Mouse (Mus musculus): ENCODE data around the gene G430095P16Rik. TPM values are rescaled to one million over a fixed set of nuclear protein-coding genes. Genes with fewer than 3 reads are reported as not detected.

The G430095P16Rik gene
- total RNA-seq, 2 experiments from 2014 or later: 0.54 to 0.67 TPM

GRCm38 (mm10) chr8:84770100-84770953 is 47.5 kb downstream of the G430095P16Rik start:
- no peak for DNase-seq

- DNase-seq: no peak
These were observed 48.3 kb downstream of the G430095P16Rik start for GRCm38 (mm10) chr8:84771000-84771687.

GRCm38 (mm10) chr8:84771941-84772378 is 49.2 kb downstream of the G430095P16Rik start:
- no peak for DNase-seq

- no peak for DNase-seq
These were observed 49.8 kb downstream of the G430095P16Rik start for GRCm38 (mm10) chr8:84772628-84773027.

GRCm38 (mm10) chr8:84773304-84773703 is 50.5 kb downstream of the G430095P16Rik start:
- peak; percentile 56 for DNase-seq

GRCm38 (mm10) chr8:84773833-84774232 is 51.0 kb downstream of the G430095P16Rik start:
- peak; percentile 87 for DNase-seq

- peak; percentile 80 for DNase-seq
These were observed 51.7 kb downstream of the G430095P16Rik start for GRCm38 (mm10) chr8:84774473-84774911.

GRCm38 (mm10) chr8:84775105-84775591 is 52.3 kb downstream of the G430095P16Rik start:
- peak; percentile 53 for DNase-seq

- no peak for DNase-seq
These were observed 52.9 kb downstream of the G430095P16Rik start for GRCm38 (mm10) chr8:84775621-84776113.

Other genes with a start within 250 kb of the G430095P16Rik start
- gene Ier2, start 60.2 kb upstream of the G430095P16Rik start, total RNA-seq (2021): 1 to 10 TPM; 5.9 to 7.1 TPM
- gene Trmt1, start 36.7 kb upstream of the G430095P16Rik start, total RNA-seq (2021): 10 to 100 TPM; 36.7 to 40.2 TPM
- 10 to 100 TPM; 20.0 to 22.2 TPM for gene Nacc1, start 35.1 kb upstream of the G430095P16Rik start, total RNA-seq (2021)
- 1 to 10 TPM; 1.3 to 2.0 TPM for gene Lyl1, start 21.6 kb upstream of the G430095P16Rik start, total RNA-seq (2021)
- 100 to 1,000 TPM; 447 to 529 TPM for gene Nfix, start 77.3 kb downstream of the G430095P16Rik start, total RNA-seq (2021)
- 1 to 10 TPM; 9.5 to 9.6 TPM for gene Dand5, start 99.8 kb downstream of the G430095P16Rik start, total RNA-seq (2021)
- 10 to 100 TPM; 20.5 to 22.6 TPM for gene Gadd45gip1, start 108.5 kb downstream of the G430095P16Rik start, total RNA-seq (2021)
- gene Rad23a, start 117.7 kb downstream of the G430095P16Rik start, total RNA-seq (2021): 100 to 1,000 TPM; 134 TPM
- 100 to 1,000 TPM; 178 to 214 TPM for gene Calr, start 123.9 kb downstream of the G430095P16Rik start, total RNA-seq (2021)
- gene Farsa, start 134.0 kb downstream of the G430095P16Rik start, total RNA-seq (2021): 10 to 100 TPM; 21.2 to 24.2 TPM
- 1 to 10 TPM in 1 of 2 experiments, under 1 TPM in 1; 0.95 to 1.2 TPM for gene Syce2, start 149.1 kb downstream of the G430095P16Rik start, total RNA-seq (2021)
- gene Gcdh, start 170.9 kb downstream of the G430095P16Rik start, total RNA-seq (2021): 10 to 100 TPM; 34.7 to 34.8 TPM
- not detected for gene Klf1, start 178.9 kb downstream of the G430095P16Rik start, total RNA-seq (2021)
- gene Dnase2a, start 185.6 kb downstream of the G430095P16Rik start, total RNA-seq (2021): 1 to 10 TPM; 4.5 to 5.7 TPM
- gene Mast1, start 214.4 kb downstream of the G430095P16Rik start, total RNA-seq (2021): not detected
- not detected for gene Rtbdn, start 224.0 kb downstream of the G430095P16Rik start, total RNA-seq (2021)
- gene Gm49661, start 246.4 kb downstream of the G430095P16Rik start, total RNA-seq (2021): not detected
- gene Prdx2, start 246.6 kb downstream of the G430095P16Rik start, total RNA-seq (2021): 100 to 1,000 TPM; 192 to 200 TPM
- gene Rnaseh2a, start 246.8 kb downstream of the G430095P16Rik start, total RNA-seq (2021): 10 to 100 TPM; 22.2 to 24.7 TPM

Measured in gastrocnemius, postnatal 25 days (tissue).